16 mouse cellular contexts compared by ENCODE assay signal in the genomic region with DNA sequence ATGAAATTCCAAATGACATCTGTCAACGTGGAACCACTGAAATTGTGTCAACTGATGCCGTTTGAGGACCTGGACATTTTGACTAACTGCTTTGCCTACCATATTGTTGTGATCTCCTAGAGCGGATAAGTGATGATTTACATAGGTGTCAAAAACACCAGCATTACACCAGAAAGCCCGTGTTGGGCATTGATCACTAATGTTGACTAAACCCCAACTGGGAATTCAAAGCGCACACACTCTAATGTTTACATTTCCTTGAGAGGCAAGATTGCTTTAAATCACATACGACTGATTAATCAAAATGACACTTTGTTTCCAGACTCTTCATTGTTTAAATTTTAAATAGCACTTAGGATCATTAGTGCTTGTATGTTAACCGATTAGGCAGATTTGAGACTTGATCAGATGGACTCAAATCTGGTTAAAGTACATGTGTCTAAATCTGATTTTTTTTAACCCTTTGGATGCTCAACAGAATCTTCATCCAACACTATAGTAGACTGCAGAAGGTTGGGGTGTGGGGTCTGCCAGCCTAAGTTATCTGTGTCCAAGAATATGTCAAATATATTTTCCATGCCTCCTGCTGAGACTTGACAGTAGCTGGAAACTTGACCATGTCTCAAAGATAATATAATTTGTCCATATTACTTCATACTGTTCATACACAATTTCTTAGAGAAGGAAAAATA.
"Had no signal": no experiment of that assay in that cellular context is flagged by ENCODE, and none has a peak within 500 bp of the region (broad histone marks: within the 10 kb centered on the region; RNA-seq: fewer than 3 reads in every experiment).

No protein-coding gene starts in this region.

- H3K27ac ChIP-seq: kidney, postnatal 0 days; limb, embryonic 12.5 days; liver, embryonic 13.5 days; midbrain, embryonic 10.5 days; neural tube, embryonic 13.5 days had no signal

- H3K36me3 ChIP-seq: limb, embryonic 12.5 days; liver, embryonic 13.5 days; midbrain, embryonic 10.5 days; neural tube, embryonic 13.5 days had no signal

- H3K27me3 ChIP-seq: limb, embryonic 12.5 days; liver, embryonic 13.5 days; neural tube, embryonic 13.5 days had no signal

- H3K4me2 ChIP-seq: limb, embryonic 12.5 days; liver, embryonic 13.5 days; neural tube, embryonic 13.5 days had no signal

- H3K9ac ChIP-seq: limb, embryonic 12.5 days; liver, embryonic 13.5 days; liver, postnatal 0 days; neural tube, embryonic 13.5 days had no signal

- ATAC-seq: liver, postnatal 0 days; midbrain, embryonic 16.5 days had no signal

- H3K9me3 ChIP-seq: limb, embryonic 12.5 days; liver, embryonic 13.5 days; midbrain, embryonic 10.5 days; neural tube, embryonic 13.5 days had no signal

- H3K4me1 ChIP-seq: limb, embryonic 12.5 days; liver, embryonic 13.5 days; midbrain, embryonic 10.5 days; neural tube, embryonic 13.5 days had no signal

- H3K4me3 ChIP-seq: limb, embryonic 12.5 days; liver, embryonic 13.5 days; midbrain, embryonic 10.5 days; neural tube, embryonic 13.5 days had no signal

- DNase-seq: kidney, adult 9 months; kidney, postnatal 36 days; layer of hippocampus, adult 9-11 months; layer of hippocampus, postnatal 36 days; liver; liver, embryonic 13.5 days; liver, postnatal 0 days; lung, postnatal 36 days; right cerebral cortex, adult 18-20 months; right cerebral cortex, postnatal 25 days; thymus, postnatal 36 days had no signal
